In genomic region chr4:114907056-114907917, GRCm38 (mm10) we compare ENCODE assay signal across 10 mouse cellular contexts. TPM values are rescaled to one million over a fixed set of nuclear protein-coding genes. Genes with fewer than 3 reads are reported as not detected.
A peak's percentile ranks its signal among the peaks of the same experiment; 100 is the strongest.
DNase-seq lines count a peak whose midpoint lies in the region; ATAC-seq and TF ChIP-seq lines count a peak whose summit lies in the region.
"Had no signal": no experiment of that assay in that cellular context is flagged by ENCODE, and none has a peak within 500 bp of the region (broad histone marks: within the 10 kb centered on the region; RNA-seq: fewer than 3 reads in every experiment).

No protein-coding gene starts in this region.

- no peak for ATAC-seq in heart, embryonic 11.5 days (replicated peaks; ENCODE audit: insufficient number of reproducible peaks, low FRiP score, low TSS enrichment)
- ATAC-seq in G1E (ENCODE audit: extremely low read depth, insufficient number of reproducible peaks, low FRiP score, poor library complexity, severe bottlenecking), result no peak
- no peak for ATAC-seq in forebrain, embryonic 13.5 days
- ATAC-seq in neural tube, embryonic 14.5 days (ENCODE audit: low read depth), result no peak
- no peak for ATAC-seq in erythroid progenitor cell, adult 5-6 weeks (replicated peaks; ENCODE audit: low FRiP score, poor library complexity, severe bottlenecking)

- peak overlapping the region; percentile 57 for H3K4me3 ChIP-seq in heart, embryonic 11.5 days (ENCODE audit: low read depth, low read length)
- peak overlapping the region; percentile 75; the same call in 1 of the 2 replicates for H3K4me3 ChIP-seq in G1E (ENCODE audit: low read depth, low read length)
- peak overlapping the region; percentile 43 for H3K4me3 ChIP-seq in forebrain, embryonic 13.5 days
- peak overlapping the region; percentile 32; the same call in 1 of the 2 replicates for H3K4me3 ChIP-seq in neural tube, embryonic 14.5 days (ENCODE audit: low read depth, low read length)

- peak overlapping the region; percentile 74 for H3K4me2 ChIP-seq in heart, embryonic 11.5 days
- H3K4me2 ChIP-seq in forebrain, embryonic 13.5 days, result peak overlapping the region; percentile 65
- peak overlapping the region; percentile 52; the same call in 1 of the 2 replicates for H3K4me2 ChIP-seq in neural tube, embryonic 14.5 days (ENCODE audit: low read depth, low read length)

- no peaks in the 10 kb centered on the region for H3K36me3 ChIP-seq in heart, embryonic 11.5 days (ENCODE audit: control insufficient read depth, insufficient read depth, low read length)
- H3K36me3 ChIP-seq in G1E (replicated peaks), result peaks cover 2% of the 10 kb centered on the region
- no peaks in the 10 kb centered on the region for H3K36me3 ChIP-seq in forebrain, embryonic 13.5 days (ENCODE audit: poor library complexity, severe bottlenecking)
- no peaks in the 10 kb centered on the region for H3K36me3 ChIP-seq in neural tube, embryonic 14.5 days (ENCODE audit: control insufficient read depth, insufficient read depth, low read length)

- intact Hi-C loops in heart, postnatal 36 days (cut with DNase I), result no loop called here

- no peak for DNase-seq in heart, postnatal 36 days
- DNase-seq in G1E (ENCODE audit: low spot score), result no peak
- DNase-seq in kidney, postnatal 25 days, result peak; percentile 17 to 48
- DNase-seq in urinary bladder, postnatal 36 days (ENCODE audit: low spot score in 2 of 2), result no peak

- H3K4me1 ChIP-seq in heart, embryonic 11.5 days (ENCODE audit: control insufficient read depth, insufficient read depth, low read length), result no peaks in the 10 kb centered on the region; the same call in 1 of the 2 replicates
- peaks cover 10% of the 10 kb centered on the region for H3K4me1 ChIP-seq in G1E (ENCODE audit: insufficient read depth, low read depth, low read length)
- peaks cover 33% of the 10 kb centered on the region for H3K4me1 ChIP-seq in forebrain, embryonic 13.5 days
- H3K4me1 ChIP-seq in neural tube, embryonic 14.5 days (ENCODE audit: control insufficient read depth, insufficient read depth, low read length), result 0 out of 2 replicates have a peak, but pooled peaks cover 2% of the 10 kb centered on the region

- H3K9me3 ChIP-seq in heart, embryonic 11.5 days (replicated peaks; ENCODE audit: control insufficient read depth, low read length), result no peaks in the 10 kb centered on the region
- H3K9me3 ChIP-seq in G1E (replicated peaks), result peaks cover 27% of the 10 kb centered on the region
- H3K9me3 ChIP-seq in forebrain, embryonic 13.5 days (replicated peaks), result no peaks in the 10 kb centered on the region
- H3K9me3 ChIP-seq in neural tube, embryonic 14.5 days (ENCODE audit: control insufficient read depth, low read length), result no peaks in the 10 kb centered on the region

- H3K27ac ChIP-seq in heart, embryonic 11.5 days (ENCODE audit: low read depth, low read length), result no peak overlapping the region
- no peak overlapping the region for H3K27ac ChIP-seq in forebrain, embryonic 13.5 days
- H3K27ac ChIP-seq in neural tube, embryonic 14.5 days (ENCODE audit: low read depth, low read length), result no peak overlapping the region

- no peak overlapping the region; the same call in 1 of the 2 replicates for H3K9ac ChIP-seq in heart, embryonic 11.5 days (ENCODE audit: low read depth, low read length)
- 0 out of 2 replicates have a peak overlapping the region, but pooled peaks have one; percentile 55 for H3K9ac ChIP-seq in forebrain, embryonic 13.5 days
- no peak overlapping the region for H3K9ac ChIP-seq in neural tube, embryonic 14.5 days (replicated peaks; ENCODE audit: low read depth, low read length)

- WGBS in heart, embryonic 11.5 days (ENCODE audit: insufficient replicate concordance), result 1% methylated on average over 72 of the region's 74 CpGs
- WGBS in forebrain, embryonic 13.5 days, result 1% methylated on average over 74 of the region's 74 CpGs
- WGBS in neural tube, embryonic 14.5 days, result under 1% methylated on average over 67 of the region's 74 CpGs

- no peak for TF ChIP-seq CTCF in G1E (IDR thresholded peaks at IDR 0.05; ENCODE audit: low read depth, low read length)

- peaks cover 96% of the 10 kb centered on the region for H3K27me3 ChIP-seq in heart, embryonic 11.5 days (ENCODE audit: control insufficient read depth, insufficient read depth, low read length)
- H3K27me3 ChIP-seq in G1E (ENCODE audit: insufficient read depth, low read length), result peaks cover 9% of the 10 kb centered on the region; the same call in 1 of the 2 replicates
- peaks cover 99% of the 10 kb centered on the region for H3K27me3 ChIP-seq in forebrain, embryonic 13.5 days
- peaks cover 67% of the 10 kb centered on the region for H3K27me3 ChIP-seq in neural tube, embryonic 14.5 days (ENCODE audit: control insufficient read depth, insufficient read depth, low read length)

RNA-seq across cellular contexts. Expression of gene Foxd2, which starts 1.4 kb away (rescaled TPM):
- polyA plus RNA-seq in heart, embryonic 11.5 days (2014; fragmentation: Nextera tagmentation; extraction: Ambion mirVana), result 0.14 and 0.17 TPM in 2 replicates
- under 1 TPM; 0.24 to 0.39 TPM for total RNA-seq in heart, postnatal 36 days (2021)
- 0.38 TPM in 1 of 2 replicates, not detected in the other for total RNA-seq in G1E (2014; fragmentation: Nextera tagmentation)
- total RNA-seq in G1E (2017), result 0.60 and 0.81 TPM in 2 replicates
- 2.1 and 3.4 TPM in 2 replicates for polyA plus RNA-seq in G1E (2012)
- 0.22 and 0.30 TPM in 2 replicates for polyA plus RNA-seq in forebrain, embryonic 13.5 days (2015; fragmentation: Nextera tagmentation; extraction: Ambion mirVana)
- not detected in 2 replicates for polyA plus RNA-seq in neural tube, embryonic 14.5 days (2014; fragmentation: Nextera tagmentation; extraction: Ambion mirVana)
- total RNA-seq in erythroid progenitor cell, adult 5-6 weeks (2015; ENCODE audit: low replicate concordance), result 0.84 TPM in 1 of 2 replicates, not detected in the other
- not detected in 2 replicates for total RNA-seq in erythroid progenitor cell, adult 5-6 weeks (2017; ENCODE audit: low replicate concordance)

RNA-seq across cellular contexts. Expression of gene Foxe3, which starts 18.5 kb away (rescaled TPM):
- polyA plus RNA-seq in heart, embryonic 11.5 days (2014; fragmentation: Nextera tagmentation; extraction: Ambion mirVana), result not detected in 2 replicates
- total RNA-seq in heart, postnatal 36 days (2021), result not detected
- total RNA-seq in G1E (2014; fragmentation: Nextera tagmentation), result not detected in 2 replicates
- not detected in 2 replicates for total RNA-seq in G1E (2017)
- polyA plus RNA-seq in G1E (2012), result not detected in 2 replicates
- not detected in 2 replicates for polyA plus RNA-seq in forebrain, embryonic 13.5 days (2015; fragmentation: Nextera tagmentation; extraction: Ambion mirVana)
- not detected in 2 replicates for polyA plus RNA-seq in neural tube, embryonic 14.5 days (2014; fragmentation: Nextera tagmentation; extraction: Ambion mirVana)
- total RNA-seq in erythroid progenitor cell, adult 5-6 weeks (2015; ENCODE audit: low replicate concordance), result not detected in 2 replicates
- not detected in 2 replicates for total RNA-seq in erythroid progenitor cell, adult 5-6 weeks (2017; ENCODE audit: low replicate concordance)
- total RNA-seq: CH12.LX; gastrocnemius, postnatal 4 days had no signal

Comparison
In these comparisons a context has a peak if more than half of its experiments do, and no peak if none do; other contexts are left out.
1. DNase-seq: peak in kidney, postnatal 25 days (2 of 2); none in heart, postnatal 36 days (0 of 2), G1E (single experiment) and urinary bladder, postnatal 36 days (0 of 2).
2. Peak in every context shown above with its lines, with median percentiles within 50 percentile points of each other: H3K4me2 ChIP-seq and H3K4me3 ChIP-seq.